Mouse (Mus musculus) brown adipose tissue, adult 24 weeks (tissue): ENCODE measurements around the gene Cdh22. TPM values are rescaled to one million over a fixed set of nuclear protein-coding genes. Genes with fewer than 3 reads are reported as not detected.
A peak's percentile ranks its signal among the peaks of the same experiment; 100 is the strongest.

Experiments
- H3K27ac ChIP-seq: fragments of 200-500 bp; replicated peaks from 2 replicates; pipeline ENCODE4 v1.5.1; 2012; ENCODE audit warnings: low read depth, mild to moderate bottlenecking, low read length
- H3K4me1 ChIP-seq: fragments of 200-500 bp; 2 replicates; pipeline ENCODE4 v1.6.1; 2012; ENCODE audit warnings: low read length, mixed read lengths; ENCODE audit not compliant: control insufficient read depth, insufficient read depth, insufficient read length
- H3K4me3 ChIP-seq: fragments of 200-500 bp; 2 replicates; pipeline ENCODE4 v1.5.1; 2012; ENCODE audit warnings: low read depth, mild to moderate bottlenecking, low read length, moderate library complexity; ENCODE audit not compliant: insufficient read depth
- polyA plus RNA-seq: library from polyadenylated mRNA; stranded (reverse); fragments of >200 nt; gene quantifications from 2 replicates; pipeline ENCODE4 v1.2.4, GENCODE M21; 2012; ENCODE audit not compliant: missing spikeins, insufficient read depth, insufficient read length

Gene Cdh22
- polyA plus RNA-seq: not detected in 2 replicates

GRCm38 (mm10) chr2:165234613-165235291 lies at the start of gene Cdh22:
Gene Cdh22, minus strand, starts transcription at chr2:165234853.
- Histone ChIP-seq H3K27ac (no peak within 1 kb of the TSS), H3K4me1 (peaks cover 4% of the 10 kb centered on the region; the same call in 1 of the 2 replicates), H3K4me3 (peak within 1 kb of the TSS; percentile 49)

- Histone ChIP-seq H3K27ac (no peak overlapping the region), H3K4me3 (no peak overlapping the region), H3K4me1 (peaks cover 9% of the 10 kb centered on the region)
These were observed 49.7 kb upstream of the Cdh22 start for GRCm38 (mm10) chr2:165284377-165284776.

GRCm38 (mm10) chr2:165283644-165284043 lies 49.0 kb upstream of the Cdh22 start:
- Histone ChIP-seq H3K27ac (no peak overlapping the region), H3K4me3 (no peak overlapping the region), H3K4me1 (peaks cover 6% of the 10 kb centered on the region)

- Histone ChIP-seq H3K4me1 (0 out of 2 replicates have a peak, but pooled peaks cover 1% of the 10 kb centered on the region), H3K4me3 (no peak overlapping the region), H3K27ac (no peak overlapping the region)
These were observed 47.2 kb upstream of the Cdh22 start for GRCm38 (mm10) chr2:165281779-165282311.

- Histone ChIP-seq H3K4me1 (no peaks in the 10 kb centered on the region), H3K4me3 (no peak overlapping the region), H3K27ac (no peak overlapping the region)
These were observed 44.7 kb upstream of the Cdh22 start for GRCm38 (mm10) chr2:165279351-165279750.

- no peak overlapping the region for H3K4me3 ChIP-seq
- H3K27ac ChIP-seq: no peak overlapping the region
- H3K4me1 ChIP-seq: no peaks in the 10 kb centered on the region
These were observed 42.6 kb upstream of the Cdh22 start for GRCm38 (mm10) chr2:165277188-165277740.

- Histone ChIP-seq H3K4me3 (no peak overlapping the region), H3K27ac (no peak overlapping the region), H3K4me1 (no peaks in the 10 kb centered on the region)
These were observed 41.2 kb upstream of the Cdh22 start for GRCm38 (mm10) chr2:165275824-165276223.

- Histone ChIP-seq H3K27ac (no peak overlapping the region), H3K4me3 (no peak overlapping the region), H3K4me1 (no peaks in the 10 kb centered on the region)
These were observed 40.5 kb upstream of the Cdh22 start for GRCm38 (mm10) chr2:165275124-165275640.

GRCm38 (mm10) chr2:165273589-165273988 lies 38.9 kb upstream of the Cdh22 start:
- no peak overlapping the region for H3K4me3 ChIP-seq
- no peaks in the 10 kb centered on the region for H3K4me1 ChIP-seq
- H3K27ac ChIP-seq: no peak overlapping the region

GRCm38 (mm10) chr2:165271326-165271725 lies 36.7 kb upstream of the Cdh22 start:
- H3K4me3 ChIP-seq: no peak overlapping the region
- H3K4me1 ChIP-seq: no peaks in the 10 kb centered on the region
- H3K27ac ChIP-seq: no peak overlapping the region

GRCm38 (mm10) chr2:165270858-165271257 lies 36.2 kb upstream of the Cdh22 start:
- Histone ChIP-seq H3K27ac (no peak overlapping the region), H3K4me3 (no peak overlapping the region)

GRCm38 (mm10) chr2:165266739-165267138 lies 32.1 kb upstream of the Cdh22 start:
- no peak overlapping the region for H3K4me3 ChIP-seq
- H3K4me1 ChIP-seq: no peaks in the 10 kb centered on the region
- no peak overlapping the region for H3K27ac ChIP-seq

More at GRCm38 (mm10) chr2:165270858-165271257, 36.2 kb upstream of the Cdh22 start:
- no peaks in the 10 kb centered on the region for H3K4me1 ChIP-seq

GRCm38 (mm10) chr2:165263861-165264260 lies 29.2 kb upstream of the Cdh22 start:
- Histone ChIP-seq H3K4me1 (no peaks in the 10 kb centered on the region), H3K27ac (no peak overlapping the region), H3K4me3 (no peak overlapping the region)

GRCm38 (mm10) chr2:165262274-165262990 lies 27.8 kb upstream of the Cdh22 start:
- H3K27ac ChIP-seq: no peak overlapping the region
- no peak overlapping the region for H3K4me3 ChIP-seq
- no peaks in the 10 kb centered on the region for H3K4me1 ChIP-seq

GRCm38 (mm10) chr2:165259859-165260258 lies 25.2 kb upstream of the Cdh22 start:
- no peak overlapping the region for H3K27ac ChIP-seq
- no peak overlapping the region for H3K4me3 ChIP-seq
- no peaks in the 10 kb centered on the region for H3K4me1 ChIP-seq
